Mouse (Mus musculus): ENCODE results near the gene Sncg.

DNA sequence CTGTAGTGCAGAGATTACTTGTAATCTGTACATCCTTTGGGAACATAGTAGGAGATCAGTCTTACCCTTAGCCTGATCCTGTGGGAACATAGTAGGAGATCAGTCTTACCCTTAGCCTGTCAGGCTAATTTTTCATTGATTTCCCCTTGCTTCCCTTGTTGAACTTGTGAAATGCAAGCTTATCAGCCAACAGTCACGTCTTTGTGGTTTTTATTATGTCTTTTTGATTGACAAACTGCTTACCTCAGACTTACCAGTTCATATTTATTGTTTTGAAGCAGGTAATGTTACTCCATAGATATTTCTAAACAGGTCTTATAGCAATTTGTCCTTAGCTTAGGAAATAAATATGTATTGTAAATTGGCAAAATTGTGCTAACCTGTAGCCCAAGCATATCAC is 47.0 kb downstream of the Sncg start:
- no peak for TF ChIP-seq CTCF (IDR thresholded peaks at IDR 0.05; ENCODE audit: borderline replicate concordance, insufficient read depth, low read depth, low read length)
- no peak for TF ChIP-seq POLR2A (IDR thresholded peaks at IDR 0.05; ENCODE audit: borderline replicate concordance, insufficient read depth, low read length)

Measured in cerebellum, adult 2 months (tissue).